Mouse (Mus musculus): ENCODE results near the gene Adora1. TPM values are rescaled to one million over a fixed set of nuclear protein-coding genes. Genes with fewer than 3 reads are reported as not detected.
"Not testable (repeated sequence)": the region's sequence is repeated elsewhere in the genome, so short reads cannot be mapped to it uniquely, and the experiment has no call there.

Gene Adora1
- polyA plus RNA-seq (2012; rRNA removed), result 87.1 and 88.6 TPM in 2 replicates

DNA sequence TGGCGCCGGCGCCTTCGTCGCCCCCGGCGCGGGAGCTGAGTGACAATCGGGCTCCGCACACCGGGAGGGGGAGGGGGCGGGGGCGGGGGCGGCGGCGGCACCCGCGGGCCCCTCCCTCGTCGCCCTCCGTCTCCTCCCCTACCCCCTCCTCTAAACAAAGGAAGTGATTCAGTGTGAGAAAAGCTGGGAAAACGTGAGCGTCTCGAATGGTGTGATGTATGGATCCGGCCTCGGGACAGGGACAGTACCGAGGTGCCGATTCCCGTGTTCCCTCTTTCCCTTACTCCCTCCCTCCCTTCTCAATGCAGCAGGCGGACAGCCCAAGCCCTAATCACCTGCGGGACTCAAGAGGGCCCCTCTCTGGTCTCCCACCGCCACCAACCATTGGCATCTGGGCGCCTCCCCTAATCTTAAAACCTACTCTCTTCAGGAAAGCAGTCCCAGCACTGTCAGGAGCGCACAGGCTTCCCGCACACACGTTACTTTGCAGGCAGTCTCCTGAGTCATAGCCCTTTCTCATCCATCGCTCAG lies at the start of gene Adora1:
TSS of gene Adora1 (minus strand) at position 41 of the 531 bp plus-strand sequence.
- DNase-seq (ENCODE audit: extremely low spot score in 1 of 2, low spot score in 1 of 2), result no peak

DNA sequence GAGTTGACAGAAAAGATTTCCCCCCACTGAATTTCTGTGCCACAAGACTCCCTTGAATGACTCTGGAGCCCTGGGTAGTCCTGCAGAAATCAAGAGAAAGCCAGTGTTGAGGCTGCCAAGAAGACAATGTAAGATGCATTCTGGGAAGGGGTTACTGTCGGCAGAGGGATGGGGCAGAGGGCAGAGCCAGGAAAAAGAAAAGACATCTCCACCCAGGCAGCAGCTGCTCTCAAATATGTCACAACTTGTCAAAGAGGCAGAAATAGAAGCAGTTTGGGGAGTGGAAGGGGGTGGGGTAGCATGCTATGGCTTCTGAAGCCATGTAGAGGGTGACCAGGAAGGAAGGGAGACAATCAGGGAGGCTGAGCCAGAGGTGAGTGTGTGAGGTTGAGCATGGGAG lies 47.9 kb upstream of the Adora1 start:
- DNase-seq (ENCODE audit: extremely low spot score in 1 of 2, low spot score in 1 of 2), result no peak

DNA sequence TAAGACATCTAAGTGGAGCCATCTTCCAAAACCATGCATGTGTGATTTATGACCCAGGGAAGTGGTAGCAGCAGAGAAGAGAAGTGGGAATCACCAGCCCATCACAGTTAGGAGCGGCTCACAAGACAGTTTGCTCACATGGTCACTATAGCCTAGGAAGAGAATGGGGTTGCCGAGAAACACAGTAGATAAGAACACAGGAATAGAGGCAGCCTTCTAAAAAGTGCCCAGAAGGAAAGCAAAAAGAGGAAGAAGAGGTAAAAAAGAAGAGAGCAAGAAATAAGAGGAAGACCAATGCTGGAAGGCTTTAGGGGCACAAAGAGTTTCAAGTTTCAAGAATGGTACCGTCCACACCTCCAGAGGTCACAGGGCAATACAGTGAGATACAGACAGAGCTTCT lies 47.1 kb upstream of the Adora1 start:
- no peak for DNase-seq (ENCODE audit: extremely low spot score in 1 of 2, low spot score in 1 of 2)

DNA sequence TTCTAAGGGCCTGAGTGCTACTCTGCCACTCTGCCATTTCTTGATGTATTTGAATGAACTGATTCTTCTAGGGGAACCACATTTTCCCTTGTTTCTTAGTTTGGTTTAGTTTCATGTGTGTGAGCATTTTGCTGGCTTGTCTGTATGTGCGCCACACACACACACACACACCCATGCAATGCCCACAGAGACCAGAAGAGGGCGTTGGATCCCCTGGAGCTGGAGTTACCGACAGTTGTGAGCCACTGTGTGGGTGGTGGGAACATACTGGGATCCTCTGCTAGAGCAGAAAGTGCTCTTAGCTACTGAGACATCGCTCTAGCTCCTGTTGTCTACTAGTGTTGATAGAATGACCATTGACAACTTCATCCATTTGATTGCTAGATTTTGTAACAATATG lies 46.3 kb upstream of the Adora1 start:
- DNase-seq (ENCODE audit: extremely low spot score in 1 of 2, low spot score in 1 of 2), result no peak

DNA sequence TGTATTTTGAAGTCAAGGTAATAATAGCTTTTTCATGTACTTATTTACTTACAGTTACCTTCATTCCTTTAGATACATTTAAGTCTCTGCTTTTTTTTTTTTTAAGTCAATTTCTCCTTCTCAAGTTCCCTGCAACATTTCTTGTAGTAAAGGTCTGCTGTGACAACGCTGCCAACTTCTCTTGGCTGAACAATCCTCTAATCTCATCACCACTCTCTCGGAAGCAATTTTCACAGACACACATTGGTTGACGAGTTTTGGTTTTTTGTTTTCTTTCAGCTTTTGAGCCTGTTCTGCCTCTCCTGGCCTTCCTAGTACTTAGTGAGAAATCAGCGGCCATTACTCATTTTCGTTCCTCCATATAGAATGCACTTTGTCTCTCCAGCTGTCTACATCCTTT lies 44.9 kb upstream of the Adora1 start:
- DNase-seq (ENCODE audit: extremely low spot score in 1 of 2, low spot score in 1 of 2), result no peak

DNA sequence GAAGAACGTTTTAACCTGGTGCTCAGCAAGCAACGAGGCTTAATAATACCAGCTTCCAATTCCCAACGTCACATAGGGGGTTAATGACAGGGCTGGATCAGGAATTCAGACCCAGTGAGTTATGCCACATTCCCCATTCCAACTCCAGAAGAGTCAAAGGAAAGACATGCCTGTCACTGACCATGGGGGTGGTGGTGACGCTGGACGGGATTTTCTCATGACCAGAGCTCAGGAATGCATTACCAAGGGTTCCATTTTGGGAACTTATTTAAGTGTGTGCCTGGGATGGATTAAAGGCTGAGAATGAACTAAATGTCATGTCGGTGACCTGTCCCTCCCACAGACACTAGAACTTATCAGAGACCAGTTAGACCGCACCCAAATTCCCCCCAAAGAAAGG lies 41.6 kb upstream of the Adora1 start:
- no peak for DNase-seq (ENCODE audit: extremely low spot score in 1 of 2, low spot score in 1 of 2)

DNA sequence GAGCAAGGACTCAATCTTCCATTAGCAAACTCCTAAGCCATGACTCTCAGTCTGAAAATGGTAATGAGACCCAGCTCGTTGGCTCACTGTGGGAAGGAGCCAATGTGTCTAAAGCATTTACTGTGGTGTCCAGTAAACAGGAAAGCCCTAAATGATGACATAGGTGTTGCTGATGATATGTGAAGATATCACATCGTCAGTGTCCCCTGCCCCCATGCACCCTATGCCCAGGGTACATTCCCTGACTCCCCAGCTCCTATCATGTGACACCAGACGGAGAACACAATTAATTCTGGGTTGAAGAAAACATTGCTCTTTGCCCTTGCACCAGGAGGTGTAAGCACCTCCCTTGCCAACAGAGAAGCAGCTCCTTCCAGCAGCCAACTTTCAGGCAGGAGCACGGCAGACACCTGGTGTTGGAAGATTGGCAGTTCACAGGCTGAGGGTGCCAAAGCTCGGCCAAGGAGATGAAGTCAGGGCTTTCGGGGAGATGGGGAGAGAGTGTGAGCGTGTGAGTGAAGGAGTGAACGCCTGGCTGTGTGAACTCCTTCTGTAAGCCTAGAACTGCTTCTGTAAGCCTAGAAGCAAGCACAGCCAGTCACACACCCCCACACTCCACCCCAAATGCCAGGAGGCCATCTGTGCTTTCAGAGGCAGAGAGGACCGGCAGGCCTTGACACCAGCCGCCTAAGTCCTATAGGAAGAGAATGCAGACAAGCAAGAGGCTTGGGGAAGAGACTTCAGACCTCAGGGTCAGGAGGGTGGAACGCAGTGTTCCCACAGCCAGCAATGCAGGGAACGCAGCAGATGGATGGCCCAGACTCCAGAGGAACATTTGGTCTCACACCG lies 40.6 kb upstream of the Adora1 start:
- DNase-seq (ENCODE audit: extremely low spot score in 1 of 2, low spot score in 1 of 2), result peak in 1 of 2 experiments; percentile 58

DNA sequence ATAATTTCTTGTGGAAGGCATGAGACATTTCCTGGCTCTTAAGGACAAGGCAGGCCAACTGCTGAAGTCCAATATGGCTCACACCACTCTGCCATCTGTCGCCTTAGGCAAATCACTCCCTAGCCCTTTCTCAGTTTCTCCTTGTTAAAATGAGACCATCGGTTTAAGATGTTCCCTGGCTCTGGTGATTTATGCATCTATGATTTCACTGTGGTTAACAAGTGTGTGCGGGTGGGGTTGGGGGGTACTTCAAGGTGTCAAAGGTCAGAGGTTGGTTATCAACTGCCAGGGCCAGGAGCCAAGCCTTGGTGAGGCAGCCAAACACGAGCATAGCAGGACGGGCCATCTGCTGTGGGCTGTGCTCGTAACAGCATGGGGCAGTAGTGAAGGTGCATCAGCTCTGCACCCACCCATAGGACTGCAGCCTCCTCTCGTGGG lies 39.3 kb upstream of the Adora1 start:
- no peak for DNase-seq (ENCODE audit: extremely low spot score in 1 of 2, low spot score in 1 of 2)

DNA sequence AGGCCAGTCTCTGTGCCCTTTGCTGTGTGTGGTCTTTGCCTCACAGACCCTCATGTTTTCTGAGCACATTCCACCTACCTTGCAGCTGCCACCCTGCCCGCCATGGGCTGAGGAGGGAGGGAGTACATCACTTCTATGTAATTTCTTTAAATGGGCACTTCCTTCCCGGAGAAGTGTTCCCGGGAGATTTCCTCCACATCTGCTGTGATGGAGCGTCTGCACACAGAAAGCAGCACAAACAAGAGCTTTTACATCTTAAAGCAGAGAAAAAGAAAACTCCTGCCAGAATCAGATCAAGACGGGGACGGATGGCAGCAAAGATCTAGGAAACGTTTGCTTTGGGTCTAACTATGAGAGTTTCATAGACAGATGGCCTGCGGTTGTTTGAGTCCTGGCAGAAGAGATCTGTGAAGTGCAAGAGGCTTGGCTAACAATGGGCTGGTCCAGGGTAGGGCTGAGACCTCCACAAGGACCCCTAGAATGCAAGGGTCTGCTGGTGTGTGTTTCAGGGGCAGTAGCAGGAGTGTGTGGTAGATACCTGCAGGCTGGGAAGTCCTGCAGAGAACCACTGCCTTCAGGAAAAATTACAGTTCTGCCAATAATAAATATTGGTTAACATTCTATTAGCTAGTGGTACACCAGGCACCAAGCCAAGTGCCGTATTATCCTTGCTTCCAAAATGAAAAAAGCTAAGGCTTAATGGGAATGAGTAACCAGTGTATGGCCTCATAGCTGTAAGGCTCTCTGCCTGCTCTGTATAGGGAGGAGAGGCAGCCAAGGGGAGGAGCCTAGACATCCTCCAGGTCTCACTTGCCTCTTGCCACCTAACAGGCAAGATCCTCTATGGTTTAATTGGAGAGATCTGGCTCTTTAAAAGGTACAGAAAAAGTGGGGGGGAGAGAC lies 38.5 kb upstream of the Adora1 start:
- DNase-seq (ENCODE audit: extremely low spot score in 1 of 2, low spot score in 1 of 2), result peak; percentile 56 to 68

DNA sequence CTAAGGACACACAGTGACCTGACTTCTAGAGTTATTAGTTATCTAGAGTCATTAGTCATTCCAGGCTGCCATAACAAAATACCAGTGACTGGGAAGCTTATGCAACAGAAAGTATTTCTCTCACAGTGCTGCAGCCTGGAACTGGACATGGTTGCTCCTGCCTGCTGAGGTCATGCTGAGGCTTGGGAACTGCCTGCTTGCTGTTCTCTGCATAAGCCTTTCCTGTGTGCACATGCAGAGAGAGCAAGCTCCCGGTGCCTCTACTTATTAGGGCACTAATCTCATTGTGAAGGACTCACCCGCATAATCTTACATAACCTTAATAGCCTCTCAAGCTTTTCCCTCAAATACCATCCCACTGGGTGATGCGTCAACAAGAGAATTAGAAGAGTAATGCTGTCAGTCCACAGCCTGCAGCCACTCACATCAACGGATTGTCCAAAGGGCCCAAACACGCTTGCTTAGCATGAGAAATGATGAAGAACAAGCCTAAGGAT lies 37.6 kb upstream of the Adora1 start:
- no peak for DNase-seq (ENCODE audit: extremely low spot score in 1 of 2, low spot score in 1 of 2)

DNA sequence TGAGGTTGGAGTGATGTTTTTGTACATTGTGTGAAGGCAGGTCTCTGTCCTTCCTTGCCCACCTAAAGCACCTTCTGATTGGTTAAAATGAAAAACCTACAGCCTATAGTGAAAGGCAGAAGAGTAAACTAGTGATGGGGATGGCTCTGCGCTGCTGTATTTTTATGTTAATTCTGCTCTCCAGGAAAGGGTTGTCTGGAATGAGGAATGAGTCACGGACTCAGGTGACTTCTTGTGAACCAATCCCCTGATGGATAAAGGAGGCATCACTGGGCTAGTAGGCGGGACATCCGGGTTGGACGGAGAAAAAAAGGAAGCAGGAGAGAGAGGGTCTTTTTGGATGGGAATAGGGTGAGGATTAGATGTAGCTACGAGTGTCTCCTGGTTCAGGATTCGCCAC lies 34.8 kb upstream of the Adora1 start:
- DNase-seq (ENCODE audit: extremely low spot score in 1 of 2, low spot score in 1 of 2), result no peak

DNA sequence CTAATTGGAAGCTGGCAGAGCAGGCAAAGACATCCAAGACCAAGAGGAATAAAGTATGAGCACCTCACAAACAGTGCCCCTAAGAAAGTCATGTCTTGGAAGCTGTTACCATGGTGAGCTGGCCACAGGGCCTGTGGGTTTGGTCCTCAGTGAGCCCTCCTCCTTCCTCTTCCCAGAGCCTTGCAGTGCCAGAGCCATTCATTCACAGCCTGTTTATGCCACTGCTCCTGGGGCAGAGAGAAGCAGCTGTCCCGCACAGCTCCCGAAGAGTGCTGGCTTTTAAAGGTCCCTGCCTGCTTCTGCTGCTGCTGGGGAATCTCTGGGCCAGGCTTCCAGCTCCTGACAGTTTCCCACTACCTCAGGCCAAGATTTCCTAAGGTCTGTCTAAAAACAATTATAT lies 30.6 kb upstream of the Adora1 start:
- DNase-seq (ENCODE audit: extremely low spot score in 1 of 2, low spot score in 1 of 2), result no peak

DNA sequence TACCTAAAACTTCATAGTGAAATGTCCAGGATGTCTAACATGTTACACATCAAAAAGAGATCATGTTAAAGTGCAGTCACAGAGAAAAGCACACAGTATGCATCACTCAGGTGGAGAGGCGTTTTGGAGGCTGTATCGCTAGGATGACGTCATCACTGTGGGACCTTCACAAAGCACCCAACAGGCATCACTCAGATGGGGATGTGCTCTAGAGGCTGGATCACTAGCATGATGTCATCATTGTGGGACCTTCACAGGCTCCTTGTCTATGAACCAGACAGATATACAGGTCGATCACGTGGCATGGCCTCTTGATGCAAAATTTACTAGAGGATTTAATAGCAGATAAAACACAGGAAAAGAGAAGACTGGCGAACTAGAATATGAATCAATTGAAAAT lies 29.1 kb upstream of the Adora1 start:
- no peak for DNase-seq (ENCODE audit: extremely low spot score in 1 of 2, low spot score in 1 of 2)

DNA sequence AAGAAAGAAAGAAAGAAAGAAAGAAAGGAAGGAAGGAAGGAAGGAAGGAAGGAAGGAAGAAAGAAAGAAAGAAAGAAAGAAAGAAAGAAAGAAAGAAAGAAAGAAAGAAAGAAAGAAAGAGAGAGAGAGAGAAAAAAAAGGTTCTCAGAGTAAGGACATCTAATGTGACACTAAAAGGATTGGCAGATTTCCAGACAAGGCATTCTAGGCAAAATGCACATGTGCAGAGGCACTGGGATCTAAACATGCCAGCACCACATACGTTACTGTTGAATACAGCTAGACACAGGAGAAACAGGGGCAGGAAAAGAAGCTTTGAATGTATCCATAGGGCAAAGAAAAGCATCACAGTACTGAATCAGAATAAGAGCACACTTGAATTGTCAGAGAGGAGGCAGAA lies 14.4 kb upstream of the Adora1 start:
- DNase-seq (ENCODE audit: extremely low spot score in 1 of 2, low spot score in 1 of 2), result not testable (repeated sequence)

DNA sequence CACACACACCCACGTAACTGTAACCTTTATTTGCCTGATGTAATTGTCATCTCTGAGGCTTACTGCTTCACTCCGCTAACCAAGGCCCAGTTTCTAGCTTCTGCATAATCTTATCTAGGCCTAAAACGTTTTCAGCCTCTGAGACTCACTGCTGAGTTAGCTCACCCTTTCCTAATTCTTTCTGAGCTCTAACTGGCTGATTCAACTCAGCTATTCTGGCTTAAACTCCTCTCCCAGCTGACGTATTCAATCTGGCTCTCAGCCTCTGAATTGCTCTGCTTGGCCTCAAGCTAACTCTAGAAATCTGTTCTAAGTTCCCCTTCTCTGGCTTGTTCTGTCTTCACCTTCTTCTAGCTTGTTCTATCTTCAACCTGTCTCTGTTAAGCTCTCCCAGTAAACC lies 11.4 kb upstream of the Adora1 start:
- DNase-seq (ENCODE audit: extremely low spot score in 1 of 2, low spot score in 1 of 2), result no peak

DNA sequence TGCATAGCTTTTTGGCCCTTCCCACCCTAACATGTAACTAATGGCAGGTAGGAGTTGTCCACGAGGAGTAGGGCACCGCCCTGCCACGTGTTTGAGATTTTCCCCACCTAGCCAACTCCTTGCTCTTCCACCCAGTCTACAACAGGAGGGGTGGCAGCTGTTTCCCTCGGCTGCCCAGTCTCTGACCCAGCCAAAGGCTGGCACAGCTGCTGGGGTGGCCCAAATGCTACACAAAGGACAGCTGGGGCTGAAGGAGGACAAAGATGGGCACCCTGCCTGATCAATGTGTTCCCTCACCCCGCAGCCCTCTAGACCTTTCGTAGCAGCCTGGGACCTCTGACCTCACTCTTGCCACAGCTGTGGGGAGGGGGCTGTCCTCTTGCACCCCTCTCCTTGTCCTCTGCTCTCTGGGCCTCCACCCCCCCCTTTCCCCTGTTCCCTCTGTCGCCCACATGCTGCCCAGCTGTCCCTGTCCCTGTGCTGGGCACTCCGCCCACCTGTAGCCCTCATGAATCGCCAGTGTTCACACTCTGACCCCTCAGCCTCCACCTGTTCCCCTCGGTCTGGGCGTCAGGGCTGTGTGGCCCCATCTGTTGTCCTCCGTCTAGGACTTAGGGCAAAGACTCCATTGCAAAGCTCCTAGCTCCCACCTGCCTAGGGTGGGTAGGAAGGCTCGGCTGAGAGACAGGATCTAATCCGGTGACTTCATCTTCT lies 9.9 kb upstream of the Adora1 start:
- DNase-seq (ENCODE audit: extremely low spot score in 1 of 2, low spot score in 1 of 2), result no peak

DNA sequence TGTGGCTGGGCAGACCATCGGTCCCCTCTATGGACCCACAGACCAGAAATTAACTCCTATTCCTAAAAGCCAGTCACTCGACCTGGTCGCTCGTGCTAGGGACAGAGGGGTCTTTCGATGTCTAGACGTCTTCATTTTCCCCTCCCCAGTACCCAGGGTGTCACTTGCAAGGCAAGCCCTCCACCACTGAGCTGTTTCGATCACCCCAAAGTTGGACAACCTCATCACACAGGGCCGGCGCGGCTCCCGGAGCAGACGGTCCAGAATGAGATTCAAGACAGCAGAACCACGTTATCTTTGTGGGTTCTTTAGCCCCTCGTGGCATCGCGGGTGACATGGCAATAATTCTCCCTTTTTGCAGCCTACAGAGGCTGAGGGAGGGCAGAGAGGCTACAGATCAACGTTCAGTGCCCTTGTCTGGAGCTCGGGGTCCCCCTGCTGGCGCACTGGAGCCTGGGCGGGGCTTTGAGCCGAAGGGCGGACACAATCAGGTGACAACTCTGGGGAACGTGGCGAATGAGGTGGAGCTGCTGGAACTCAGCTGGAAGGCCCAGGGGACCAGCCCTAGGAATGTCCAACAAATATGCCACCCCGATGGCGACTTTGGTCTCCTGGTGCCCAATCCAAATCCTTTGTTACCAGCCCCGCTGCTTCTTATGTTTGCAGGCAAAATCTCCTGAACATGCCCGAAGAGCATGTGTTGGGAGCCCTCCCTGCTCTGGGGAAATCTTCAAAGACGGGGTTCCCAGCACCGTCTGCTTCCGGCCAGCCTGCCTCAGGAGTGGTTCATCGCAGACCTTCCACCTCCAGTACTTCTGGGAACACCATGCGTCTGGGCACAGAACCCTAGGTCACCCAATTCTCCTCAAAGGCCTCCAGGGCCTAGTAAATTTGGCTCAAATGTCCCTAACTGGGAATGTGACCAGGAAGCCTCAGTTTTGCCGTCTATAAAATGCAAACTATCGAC lies 9.0 kb upstream of the Adora1 start:
- peak; percentile 80 to 96 for DNase-seq (ENCODE audit: extremely low spot score in 1 of 2, low spot score in 1 of 2)

DNA sequence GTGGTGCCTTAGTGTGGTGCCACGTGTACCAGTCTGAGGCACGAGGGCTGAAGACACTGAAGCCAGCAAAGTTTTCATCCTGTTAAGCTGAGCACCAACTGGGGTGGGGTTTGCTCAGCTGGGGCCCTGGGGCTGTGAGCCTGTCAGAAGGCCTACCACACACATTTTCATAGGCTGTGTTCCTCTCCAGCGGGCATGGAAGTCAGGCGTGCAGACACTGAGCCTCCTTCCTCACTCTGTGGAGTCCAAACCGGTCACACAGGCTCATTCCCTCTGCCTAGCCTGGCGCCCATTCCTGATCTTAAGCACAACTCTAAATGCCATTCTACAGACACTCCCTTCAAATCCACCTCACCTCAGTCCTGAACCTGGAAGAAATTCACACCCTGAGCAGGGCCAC lies 8.3 kb upstream of the Adora1 start:
- no peak for DNase-seq (ENCODE audit: extremely low spot score in 1 of 2, low spot score in 1 of 2)

DNA sequence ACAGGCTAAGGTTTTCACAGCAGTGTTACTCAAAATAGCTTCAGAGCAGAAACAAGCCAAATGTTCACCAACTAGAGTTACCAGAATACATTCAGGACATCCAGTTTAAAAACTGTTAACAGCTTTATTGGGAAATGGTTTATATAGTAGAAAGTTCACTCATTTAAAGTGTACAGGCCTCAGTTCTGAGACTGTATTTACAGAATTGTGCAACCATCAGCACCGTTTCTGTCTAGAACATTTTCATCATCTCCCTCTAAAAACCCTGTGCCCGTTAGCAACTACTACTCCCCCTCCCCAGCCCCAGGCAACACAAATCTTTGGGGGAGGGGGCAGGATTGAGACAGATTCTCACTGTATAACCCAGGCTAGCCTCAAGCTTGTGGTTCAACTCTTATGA lies 7.1 kb upstream of the Adora1 start:
- no peak for DNase-seq (ENCODE audit: extremely low spot score in 1 of 2, low spot score in 1 of 2)
